Mouse (Mus musculus) limb, embryonic 14.5 days (tissue): ENCODE measurements around the gene Prom1. TPM values are rescaled to one million over a fixed set of nuclear protein-coding genes. Genes with fewer than 3 reads are reported as not detected.

Experiments
- ATAC-seq: fragments of 200-750 bp; cut with Nextera tagmentation; 2 replicates; pipeline ENCODE4 v1.8.0; 2017; ENCODE audit warnings: low read depth, moderate number of reproducible peaks, moderate TSS enrichment; ENCODE audit not compliant: low FRiP score
- DNase-seq: peaks from one replicate; pipeline ENCODE4 v3.0.0-alpha.2; 2015; ENCODE audit warnings: low spot score
- H3K27ac ChIP-seq: fragments of 300-500 bp; sonication (generic); replicated peaks from 2 replicates; pipeline ENCODE4 v1.5.1; 2014; ENCODE audit warnings: low read depth, mild to moderate bottlenecking, low read length, moderate library complexity, mixed read lengths
- H3K27me3 ChIP-seq: fragments of 300-500 bp; sonication (generic); 2 replicates; pipeline ENCODE4 v1.6.1; 2014; ENCODE audit warnings: low read length, mixed read lengths; ENCODE audit not compliant: control insufficient read depth, insufficient read depth
- H3K36me3 ChIP-seq: fragments of 300-500 bp; sonication (generic); 2 replicates; pipeline ENCODE4 v1.6.1; 2014; ENCODE audit warnings: mild to moderate bottlenecking, low read length, moderate library complexity, mixed read lengths; ENCODE audit not compliant: control insufficient read depth, insufficient read depth
- H3K4me1 ChIP-seq: fragments of 300-500 bp; sonication (generic); 2 replicates; pipeline ENCODE4 v1.6.1; 2014; ENCODE audit warnings: antibody characterized with exemption, low read length, mixed read lengths; ENCODE audit not compliant: control insufficient read depth, insufficient read depth
- H3K4me2 ChIP-seq: fragments of 300-500 bp; sonication (generic); replicated peaks from 2 replicates; pipeline ENCODE4 v1.6.1; 2014; ENCODE audit warnings: low read depth, mild to moderate bottlenecking, low read length, moderate library complexity; ENCODE audit not compliant: severe bottlenecking
- H3K4me3 ChIP-seq: fragments of 300-500 bp; sonication (generic); replicated peaks from 2 replicates; pipeline ENCODE4 v1.5.1; 2014; ENCODE audit warnings: low read length
- H3K9ac ChIP-seq: fragments of 300-500 bp; sonication (generic); 2 replicates; pipeline ENCODE4 v1.6.1; 2014; ENCODE audit warnings: mild to moderate bottlenecking, low read depth, low read length, moderate library complexity; ENCODE audit not compliant: severe bottlenecking
- H3K9me3 ChIP-seq: fragments of 300-500 bp; sonication (generic); 2 replicates; pipeline ENCODE4 v1.6.1; 2016; ENCODE audit warnings: low read length; ENCODE audit not compliant: control insufficient read depth
- POLR2A ChIP-seq: fragments of 200-500 bp; IDR thresholded peaks from 2 replicates; pipeline ENCODE4 v1.8.0; 2012; ENCODE audit warnings: inconsistent platforms, mild to moderate bottlenecking, moderate library complexity, borderline replicate concordance; ENCODE audit not compliant: insufficient read depth, insufficient read length; ENCODE audit errors: extremely low read depth
- WGBS: fragments of 180-500 bp; shearing (Covaris S2); extraction: QIAGEN DNeasy Blood & Tissue Kit; methylation state at CpG from one replicate; pipeline ENCODE4 v1.1.7; 2014; 5-methylcytosine and 5-hydroxymethylcytosine counted together
- polyA plus RNA-seq, 2 experiments: library from polyadenylated mRNA; depleted of rRNA in 1 of 2; stranded (reverse) in 1 of 2; unstranded in 1 of 2; fragments of >200 nt; fragmentation: Nextera tagmentation in 1 of 2; extraction: Ambion mirVana in 1 of 2; gene quantifications; 2 replicates each; pipeline versions ENCODE4 v1.2.1 to v1.2.3; 2012 to 2014

The Prom1 gene
- polyA plus RNA-seq, 2 experiments, result 24.9 to 39.8 TPM

DNA sequence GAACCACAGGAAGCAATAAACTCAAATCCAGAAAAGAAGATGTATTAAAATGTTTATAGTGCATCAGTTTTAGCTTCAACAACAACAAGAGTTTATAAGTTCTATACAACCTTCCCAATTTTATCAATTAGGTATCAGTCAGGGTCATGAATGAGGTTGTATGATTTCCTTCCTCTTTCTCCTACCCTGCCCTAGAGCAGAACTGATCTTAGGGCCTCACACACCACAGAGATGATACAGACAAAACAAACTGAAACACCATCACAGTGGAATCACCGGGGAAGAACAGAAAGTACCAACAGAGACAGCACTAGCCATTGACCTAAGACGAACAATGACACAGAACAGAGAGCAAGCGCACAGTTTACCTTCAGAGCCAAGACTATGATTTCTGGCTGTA is 43.6 kb downstream of the Prom1 start:
- no peak for TF ChIP-seq POLR2A
- no peak overlapping the region for H3K4me3 ChIP-seq
- H3K27ac ChIP-seq, result no peak overlapping the region
- WGBS, result 94% methylated on average over 3 of the region's 3 CpGs
- DNase-seq, result no peak
- H3K4me1 ChIP-seq, result no peaks in the 10 kb centered on the region
- H3K36me3 ChIP-seq, result peaks cover 5% of the 10 kb centered on the region
- no peaks in the 10 kb centered on the region for H3K9me3 ChIP-seq
- H3K4me2 ChIP-seq, result no peak overlapping the region
- ATAC-seq, result no peak
- no peak overlapping the region for H3K9ac ChIP-seq
- no peaks in the 10 kb centered on the region for H3K27me3 ChIP-seq

DNA sequence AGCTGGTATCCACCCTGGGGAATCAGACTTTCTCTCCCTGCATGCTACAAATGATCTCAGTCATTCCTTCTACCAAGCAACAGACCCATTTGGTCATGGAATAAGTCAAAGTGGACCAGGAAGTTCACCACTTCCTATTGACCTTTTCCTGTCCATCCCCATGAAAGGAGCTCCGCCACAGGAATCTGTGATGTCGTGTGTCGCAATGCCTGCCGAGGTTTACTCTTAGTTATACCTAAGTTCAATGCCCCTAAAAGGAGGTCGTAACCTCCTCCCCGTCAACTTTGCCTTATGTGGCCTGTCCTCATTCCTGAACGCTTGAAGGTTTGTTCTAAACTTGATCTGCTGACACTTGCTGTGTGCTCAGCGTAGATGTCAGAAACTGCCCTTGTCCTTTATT is 51.6 kb downstream of the Prom1 start:
- peaks cover 6% of the 10 kb centered on the region for H3K36me3 ChIP-seq
- H3K9me3 ChIP-seq, result no peaks in the 10 kb centered on the region
- no peak overlapping the region for H3K4me2 ChIP-seq
- H3K27ac ChIP-seq, result no peak overlapping the region
- TF ChIP-seq POLR2A, result no peak
- WGBS, result 74% methylated on average over 8 of the region's 8 CpGs
- ATAC-seq, result no peak
- no peak overlapping the region for H3K4me3 ChIP-seq
- DNase-seq, result no peak
- no peak overlapping the region for H3K9ac ChIP-seq
- peaks cover 4% of the 10 kb centered on the region; the same call in 1 of the 2 replicates for H3K4me1 ChIP-seq
- H3K27me3 ChIP-seq, result no peaks in the 10 kb centered on the region

DNA sequence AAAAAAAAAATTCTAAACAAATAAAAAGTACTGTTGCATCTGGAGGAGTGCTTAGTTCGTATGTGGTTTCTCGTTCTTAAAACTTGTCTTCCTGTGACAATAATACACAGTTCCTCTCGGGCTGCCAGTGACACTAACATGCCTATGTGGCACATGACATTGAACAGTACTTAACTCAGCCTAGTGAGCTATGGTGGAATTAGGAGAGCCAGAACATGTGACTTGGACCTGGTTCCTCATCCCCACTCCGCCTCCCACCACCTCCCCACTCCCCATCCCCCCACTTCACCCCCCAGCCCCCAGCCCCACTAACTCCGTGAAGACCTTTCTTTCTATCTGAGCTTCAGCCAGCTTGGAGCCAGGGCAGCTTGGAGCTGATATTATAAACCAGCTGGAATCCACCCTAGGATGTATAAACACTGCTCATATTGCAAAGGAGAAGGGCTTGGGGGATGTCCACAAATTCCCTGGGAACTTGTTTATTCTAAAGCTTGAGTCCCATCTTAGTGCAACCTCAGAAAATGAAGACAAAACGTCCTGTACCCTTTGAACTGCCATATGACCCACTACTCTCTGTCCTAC is 52.3 kb downstream of the Prom1 start:
- Histone ChIP-seq H3K27me3 (no peaks in the 10 kb centered on the region), H3K27ac (no peak overlapping the region), H3K4me3 (no peak overlapping the region), H3K9me3 (no peaks in the 10 kb centered on the region), H3K4me2 (no peak overlapping the region), H3K36me3 (peaks cover 9% of the 10 kb centered on the region), H3K9ac (no peak overlapping the region), H3K4me1 (peaks cover 4% of the 10 kb centered on the region; the same call in 1 of the 2 replicates)
- 46% methylated on average over 6 of the region's 6 CpGs for WGBS
- ATAC-seq, result no peak
- DNase-seq, result no peak
- no peak for TF ChIP-seq POLR2A

DNA sequence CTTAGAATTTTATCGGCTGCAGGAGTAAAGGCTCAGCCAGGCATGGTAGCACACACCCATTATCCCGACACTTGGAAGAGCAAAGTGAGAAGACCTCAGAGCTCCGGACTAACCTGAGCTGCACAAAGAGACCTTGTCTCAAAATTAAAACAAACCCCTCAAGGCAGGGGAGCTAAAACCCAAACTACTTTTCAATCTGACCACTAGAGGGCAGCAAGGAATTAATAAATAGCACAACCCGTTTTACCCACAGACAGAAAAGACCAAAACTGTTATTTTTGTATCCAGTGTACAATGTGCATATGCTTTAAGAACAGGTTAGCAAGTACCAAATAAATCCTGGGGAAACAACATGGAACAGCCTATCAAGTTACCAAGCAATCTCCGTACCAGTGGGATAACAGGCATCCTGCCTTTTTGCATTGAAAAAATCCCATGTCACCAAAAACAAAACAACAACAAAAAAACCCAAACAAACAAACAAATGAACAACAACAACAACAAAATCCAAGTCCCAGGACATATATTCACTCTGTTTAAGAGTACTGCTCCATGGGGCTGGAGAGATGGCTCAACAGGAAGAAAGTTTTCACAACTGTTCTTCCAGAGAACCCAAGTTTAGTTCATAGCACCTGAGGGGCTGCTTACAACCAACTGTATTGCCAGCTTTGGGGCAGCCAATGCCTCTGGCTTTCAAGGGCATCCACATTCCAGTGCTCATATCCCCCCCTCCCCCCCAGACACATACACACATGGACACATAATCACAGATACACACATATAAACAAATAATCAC is 53.1 kb downstream of the Prom1 start:
- Histone ChIP-seq H3K27me3 (no peaks in the 10 kb centered on the region), H3K4me1 (peaks cover 4% of the 10 kb centered on the region; the same call in 1 of the 2 replicates), H3K4me3 (no peak overlapping the region), H3K9ac (no peak overlapping the region), H3K9me3 (no peaks in the 10 kb centered on the region), H3K27ac (no peak overlapping the region), H3K36me3 (peaks cover 10% of the 10 kb centered on the region), H3K4me2 (no peak overlapping the region)
- ATAC-seq (no peak; the same call in 1 of the 2 replicates), DNase-seq (peak; percentile 93)
- no peak for TF ChIP-seq POLR2A
- 34% methylated on average over 5 of the region's 5 CpGs for WGBS

DNA sequence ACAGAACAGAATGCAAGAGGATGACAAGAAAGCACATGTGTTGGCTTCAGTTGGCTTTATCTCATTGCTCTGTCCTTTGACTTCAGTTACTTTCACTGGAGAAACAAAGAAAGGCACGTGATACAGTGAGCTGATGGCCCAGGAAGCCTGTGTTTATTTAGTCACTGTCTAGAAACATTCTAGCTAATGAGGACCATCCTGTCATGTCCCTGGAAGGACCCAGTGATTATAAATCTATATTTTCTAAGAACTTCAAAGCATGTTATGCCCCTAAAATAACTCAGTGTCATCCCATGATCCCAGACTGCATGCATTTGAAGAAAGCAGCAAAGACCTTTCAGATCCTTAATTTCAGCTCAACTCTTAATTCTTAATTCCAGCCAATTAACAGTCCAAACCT is 60.1 kb downstream of the Prom1 start:
- 58% methylated on average over 1 of the region's 1 CpGs for WGBS
- Histone ChIP-seq H3K9me3 (no peaks in the 10 kb centered on the region), H3K4me2 (no peak overlapping the region), H3K9ac (no peak overlapping the region), H3K4me3 (no peak overlapping the region), H3K27me3 (no peaks in the 10 kb centered on the region), H3K27ac (no peak overlapping the region), H3K36me3 (peaks cover 12% of the 10 kb centered on the region), H3K4me1 (no peaks in the 10 kb centered on the region)
- DNase-seq (no peak), ATAC-seq (no peak)
- no peak for TF ChIP-seq POLR2A
